Mouse (Mus musculus): ENCODE measurements at regions not wholly inside any gene's neighbourhood (a gene's known extent, or its start where the extent isn't known, plus 50 kb on each side); places are given as distances from the start of the nearest gene placed in this dataset.

DNA sequence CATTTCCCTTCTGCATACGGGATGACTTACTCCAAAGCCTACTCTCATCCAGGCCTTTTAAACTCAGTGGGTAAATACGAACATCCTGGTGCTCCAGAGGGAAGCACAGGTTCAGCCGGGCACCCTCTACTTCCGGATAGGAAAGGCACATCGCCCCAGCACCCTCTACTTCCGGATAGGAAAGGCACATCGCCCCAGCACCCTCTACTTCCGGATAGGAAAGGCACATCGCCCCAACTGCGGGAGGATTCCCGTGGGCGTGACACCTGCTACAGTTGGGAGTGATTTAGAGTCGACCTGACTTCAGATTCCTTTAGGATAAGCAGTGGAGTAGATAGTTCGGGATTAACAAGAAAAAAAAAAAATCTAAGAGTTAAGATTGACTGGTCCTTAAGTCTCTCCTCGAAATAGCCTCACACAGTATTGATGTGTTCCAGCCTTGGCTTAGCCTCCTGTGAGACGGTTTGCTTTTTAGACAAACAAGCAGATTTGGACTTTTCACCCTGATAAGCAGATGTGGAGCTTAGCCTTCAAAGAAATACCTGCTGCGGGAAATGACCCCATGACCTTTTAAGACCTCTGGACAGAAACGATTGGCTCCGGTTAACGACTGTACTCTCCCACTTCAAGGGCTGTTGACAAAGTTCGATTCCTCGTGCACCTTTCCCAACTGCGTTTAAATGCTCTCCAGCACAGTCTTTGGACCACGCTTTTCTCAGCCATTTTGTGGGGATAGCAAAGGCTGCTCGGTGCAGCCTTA lies 210.1 kb downstream of the Atp23 start:
- H3K4me1 ChIP-seq (ENCODE audit: control insufficient read depth in 1 of 2, insufficient read depth in 2 of 2, low read length in 2 of 2) = no peaks in the 10 kb centered on the region
- H3K9ac ChIP-seq (ENCODE audit: control insufficient read depth, low read depth, low read length, poor library complexity, severe bottlenecking) = no peak overlapping the region
- no peaks in the 10 kb centered on the region for H3K79me2 ChIP-seq (ENCODE audit: control insufficient read depth, insufficient read depth, low read length, poor library complexity)
- no peaks in the 10 kb centered on the region for H3K27me3 ChIP-seq (ENCODE audit: control insufficient read depth in 1 of 2, insufficient read depth in 2 of 2, low read length in 2 of 2)
- H3K4me3 ChIP-seq (ENCODE audit: control insufficient read depth in 1 of 2, insufficient read depth in 1 of 2, low read depth in 2 of 2, low read length in 2 of 2) = no peak overlapping the region
- no peak overlapping the region for H3K27ac ChIP-seq (ENCODE audit: control insufficient read depth, low read depth, low read length)
- H3K9me3 ChIP-seq (replicated peaks; ENCODE audit: insufficient read depth, low read length) = no peaks in the 10 kb centered on the region
- no peak for DNase-seq (ENCODE audit: low read depth, low spot score)
- TF ChIP-seq RAD21 (IDR thresholded peaks at IDR 0.05; ENCODE audit: low read depth, low read length) (no peak), NELFE (IDR thresholded peaks at IDR 0.05; ENCODE audit: low read depth, low read length) (no peak), USF2 (IDR thresholded peaks at IDR 0.05; ENCODE audit: borderline replicate concordance in 1 of 2, insufficient read depth in 1 of 2, low read depth in 1 of 2, low read length in 2 of 2) (no peak), MAX (IDR thresholded peaks at IDR 0.05; ENCODE audit: low read length) (no peak), USF1 (IDR thresholded peaks at IDR 0.05; ENCODE audit: low read depth, low read length) (no peak), GABPA (IDR thresholded peaks at IDR 0.05; ENCODE audit: low read depth, low read length) (no peak), MYC (IDR thresholded peaks at IDR 0.05; ENCODE audit: low read depth, low read length) (no peak), TBP (IDR thresholded peaks at IDR 0.05; ENCODE audit: low read depth, low read length) (no peak)
- H3K36me3 ChIP-seq (ENCODE audit: control insufficient read depth in 1 of 2, insufficient read depth in 2 of 2, low read length in 2 of 2) = no peaks in the 10 kb centered on the region

DNA sequence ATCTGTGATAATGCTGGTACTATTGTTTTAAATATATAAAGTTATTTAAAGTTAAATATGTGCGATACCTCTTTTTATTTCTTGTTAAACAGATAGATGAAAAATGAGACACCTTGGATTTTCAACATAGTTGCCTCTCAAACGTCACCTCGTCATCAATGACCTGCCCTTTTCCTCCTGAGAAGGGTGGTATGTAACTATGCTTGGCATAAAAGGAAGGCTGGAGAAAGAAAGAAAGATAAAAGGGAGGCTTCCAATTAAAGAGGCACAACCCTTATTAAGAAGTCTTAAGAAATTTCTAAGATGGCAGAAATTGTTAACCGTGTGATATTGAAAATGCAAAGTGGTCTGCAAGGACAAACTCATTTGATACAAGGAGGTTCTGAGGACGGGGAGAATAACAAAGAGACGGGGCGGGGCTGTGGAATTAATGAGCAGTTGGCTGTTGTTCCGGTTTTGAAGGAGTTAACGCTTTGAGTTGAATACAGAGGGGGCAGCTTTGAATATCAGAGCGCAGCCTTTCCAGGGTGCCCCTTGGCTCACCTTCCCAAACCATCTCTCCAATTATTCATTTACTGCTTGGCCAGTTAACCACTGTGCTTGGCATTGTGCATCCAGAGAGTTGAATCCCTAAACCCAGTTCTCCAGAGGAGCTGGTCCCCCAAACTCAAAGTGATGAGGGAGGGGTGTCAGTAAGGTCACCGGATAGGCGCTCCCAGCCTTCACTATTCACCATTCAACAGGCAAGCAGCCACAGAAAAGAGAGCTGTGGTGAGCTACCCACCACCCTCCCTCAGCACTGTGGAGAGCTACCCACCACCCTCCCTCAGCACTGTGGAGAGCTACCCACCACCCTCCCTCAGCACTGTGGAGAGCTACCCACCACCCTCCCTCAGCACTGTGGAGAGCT lies 220.6 kb downstream of the Atp23 start:
- Histone ChIP-seq H3K79me2 (ENCODE audit: control insufficient read depth, insufficient read depth, low read length, poor library complexity) (no peaks in the 10 kb centered on the region), H3K27me3 (ENCODE audit: control insufficient read depth in 1 of 2, insufficient read depth in 2 of 2, low read length in 2 of 2) (no peaks in the 10 kb centered on the region; a peak in 1 of 4 replicates), H3K4me3 (ENCODE audit: control insufficient read depth in 1 of 2, insufficient read depth in 1 of 2, low read depth in 2 of 2, low read length in 2 of 2) (no peak overlapping the region), H3K9me3 (replicated peaks; ENCODE audit: insufficient read depth, low read length) (no peaks in the 10 kb centered on the region), H3K4me1 (ENCODE audit: control insufficient read depth in 1 of 2, insufficient read depth in 2 of 2, low read length in 2 of 2) (no peaks in the 10 kb centered on the region), H3K36me3 (ENCODE audit: control insufficient read depth in 1 of 2, insufficient read depth in 2 of 2, low read length in 2 of 2) (no peaks in the 10 kb centered on the region), H3K27ac (ENCODE audit: control insufficient read depth, low read depth, low read length) (no peak overlapping the region), H3K9ac (ENCODE audit: control insufficient read depth, low read depth, low read length, poor library complexity, severe bottlenecking) (no peak overlapping the region)
- no peak for DNase-seq (ENCODE audit: low read depth, low spot score)
- TF ChIP-seq E2F4 (IDR thresholded peaks at IDR 0.05; ENCODE audit: borderline replicate concordance, low read depth, low read length) (no peak), ZMIZ1 (IDR thresholded peaks at IDR 0.05; ENCODE audit: low read depth, low read length) (no peak), MAFK (IDR thresholded peaks at IDR 0.05; ENCODE audit: borderline replicate concordance, low read depth, low read length) (no peak), NELFE (IDR thresholded peaks at IDR 0.05; ENCODE audit: low read depth, low read length) (no peak), CTCF (IDR thresholded peaks at IDR 0.05 in 2 of 3, conservative IDR thresholded peaks at IDR 0.05 in 1 of 3; ENCODE audit: control insufficient read depth in 1 of 3, insufficient read depth in 1 of 3, low read depth in 2 of 3, low read length in 3 of 3, poor library complexity in 1 of 3, severe bottlenecking in 1 of 3) (no peak), ZNF384 (IDR thresholded peaks at IDR 0.05; ENCODE audit: low read depth, low read length) (no peak), SMC3 (IDR thresholded peaks at IDR 0.05; ENCODE audit: low read depth, low read length) (no peak), MAX (IDR thresholded peaks at IDR 0.05; ENCODE audit: low read length) (no peak), NRF1 (IDR thresholded peaks at IDR 0.05; ENCODE audit: insufficient read depth, low read depth, low read length, poor library complexity, severe bottlenecking) (no peak), SIN3A (IDR thresholded peaks at IDR 0.05; ENCODE audit: low read length) (no peak), GATA1 (IDR thresholded peaks at IDR 0.05; ENCODE audit: low read depth, low read length) (no peak), USF2 (IDR thresholded peaks at IDR 0.05; ENCODE audit: borderline replicate concordance in 1 of 2, insufficient read depth in 1 of 2, low read depth in 1 of 2, low read length in 2 of 2) (no peak), POLR2AphosphoS2 (IDR thresholded peaks at IDR 0.05; ENCODE audit: low read length) (no peak)

Measured in MEL (cell line).